Mouse (Mus musculus) thymus, adult 2 months (tissue): Measurements from ENCODE around the gene Ddx54.

Source experiments
- CTCF ChIP-seq: fragments of 200-500 bp; IDR thresholded peaks from 2 replicates; pipeline ENCODE4 v1.5.1; 2012; ENCODE audit warnings: mild to moderate bottlenecking, control low read depth, low read length, moderate library complexity, borderline replicate concordance; ENCODE audit not compliant: control insufficient read depth, poor library complexity, insufficient read depth; ENCODE audit errors: extremely low read depth
- POLR2A ChIP-seq: fragments of 200-500 bp; IDR thresholded peaks from 2 replicates; pipeline ENCODE4 v1.6.1; 2012; ENCODE audit warnings: mild to moderate bottlenecking, low read length, control low read depth, moderate library complexity; ENCODE audit not compliant: control insufficient read depth, poor library complexity, insufficient read depth; ENCODE audit errors: extremely low read depth

GRCm38 (mm10) chr5:120604839-120605238 is 7.7 kb upstream of the Ddx54 start:
- no peak; the same call in 1 of the 2 replicates for TF ChIP-seq POLR2A
- no peak for TF ChIP-seq CTCF
